Mouse (Mus musculus) adrenal gland, postnatal 14 days (tissue): ENCODE results near the gene Frem2. TPM values are rescaled to one million over a fixed set of nuclear protein-coding genes. Genes with fewer than 3 reads are reported as not detected.

Source experiments
- DNase-seq: peaks from one replicate; pipeline ENCODE4 v3.0.0; 2021; ENCODE audit warnings: mixed read lengths
- total RNA-seq: library from RNA; stranded (reverse); gene quantifications from 2 replicates; pipeline ENCODE4 v1.2.3, GENCODE M21; 2021

Gene Frem2
- total RNA-seq, 1 experiment from 2014 or later = 1.9 TPM

GRCm38 (mm10) chr3:53620355-53620754 is 36.8 kb downstream of the Frem2 start:
- DNase-seq = no peak

GRCm38 (mm10) chr3:53611106-53611505 is 46.0 kb downstream of the Frem2 start:
- DNase-seq = no peak

- no peak for DNase-seq
These were observed 47.3 kb downstream of the Frem2 start for GRCm38 (mm10) chr3:53609851-53610250.

- no peak for DNase-seq
These were observed 57.0 kb downstream of the Frem2 start for GRCm38 (mm10) chr3:53600140-53600539.

GRCm38 (mm10) chr3:53599315-53599714 is 57.8 kb downstream of the Frem2 start:
- no peak for DNase-seq

- DNase-seq = no peak
These were observed 58.9 kb downstream of the Frem2 start for GRCm38 (mm10) chr3:53598153-53598800.

- DNase-seq = peak; percentile 36
These were observed 62.7 kb downstream of the Frem2 start for GRCm38 (mm10) chr3:53594471-53594870.

- DNase-seq = no peak
These were observed 63.4 kb downstream of the Frem2 start for GRCm38 (mm10) chr3:53593718-53594117.

- no peak for DNase-seq
These were observed 65.1 kb downstream of the Frem2 start for GRCm38 (mm10) chr3:53592036-53592435.

- DNase-seq = peak; percentile 59
These were observed 67.0 kb downstream of the Frem2 start for GRCm38 (mm10) chr3:53590139-53590621.

GRCm38 (mm10) chr3:53583248-53583647 is 73.9 kb downstream of the Frem2 start:
- DNase-seq = no peak

GRCm38 (mm10) chr3:53580596-53581254 is 76.4 kb downstream of the Frem2 start:
- DNase-seq = no peak

GRCm38 (mm10) chr3:53579121-53579704 is 77.9 kb downstream of the Frem2 start:
- DNase-seq = no peak

GRCm38 (mm10) chr3:53576320-53577116 is 80.6 kb downstream of the Frem2 start:
- DNase-seq = no peak

GRCm38 (mm10) chr3:53574123-53574522 is 83.0 kb downstream of the Frem2 start:
- no peak for DNase-seq

- no peak for DNase-seq
These were observed 85.5 kb downstream of the Frem2 start for GRCm38 (mm10) chr3:53571663-53572062.

GRCm38 (mm10) chr3:53564521-53564920 is 92.6 kb downstream of the Frem2 start:
- no peak for DNase-seq

GRCm38 (mm10) chr3:53563746-53564145 is 93.4 kb downstream of the Frem2 start:
- DNase-seq = peak; percentile 43

- no peak for DNase-seq
These were observed 95.3 kb downstream of the Frem2 start for GRCm38 (mm10) chr3:53561813-53562212.

- DNase-seq = no peak
These were observed 98.1 kb downstream of the Frem2 start for GRCm38 (mm10) chr3:53559056-53559455.

- no peak for DNase-seq
These were observed 98.9 kb downstream of the Frem2 start for GRCm38 (mm10) chr3:53558230-53558629.

GRCm38 (mm10) chr3:53557388-53558214 is 99.6 kb downstream of the Frem2 start:
- DNase-seq = peak; percentile 17
